Mouse (Mus musculus) right cerebral cortex, adult 18-20 months (tissue): ENCODE measurements around the gene Ctnnbip1.

Experiments used
- DNase-seq: peaks from one replicate; pipeline ENCODE4 v3.0.0; 2022; ENCODE audit warnings: mixed read lengths

Ctnnbip1 gene

DNA sequence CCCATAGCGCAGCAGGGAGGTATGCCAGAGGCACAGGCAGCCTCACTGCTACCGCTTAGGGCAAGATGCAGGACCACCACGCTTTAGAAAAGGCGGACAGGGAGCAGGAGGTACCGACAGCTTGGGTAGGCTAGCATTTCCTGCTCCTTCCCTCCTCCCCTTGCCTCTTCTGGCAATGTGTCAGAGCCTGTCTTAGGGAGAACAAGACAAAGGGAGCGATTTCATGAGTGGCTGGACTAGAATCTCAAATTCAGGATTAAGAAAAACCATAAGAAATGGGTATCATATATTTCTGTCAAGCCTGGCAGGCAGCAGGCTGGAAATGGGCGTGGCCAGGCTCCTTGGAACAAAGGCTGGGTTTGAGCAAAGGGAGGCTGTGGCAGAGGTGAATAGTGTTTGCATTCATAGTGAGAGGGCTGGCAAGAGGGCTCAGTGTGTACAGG is 44.9 kb downstream of the Ctnnbip1 start:
- DNase-seq = no peak

DNA sequence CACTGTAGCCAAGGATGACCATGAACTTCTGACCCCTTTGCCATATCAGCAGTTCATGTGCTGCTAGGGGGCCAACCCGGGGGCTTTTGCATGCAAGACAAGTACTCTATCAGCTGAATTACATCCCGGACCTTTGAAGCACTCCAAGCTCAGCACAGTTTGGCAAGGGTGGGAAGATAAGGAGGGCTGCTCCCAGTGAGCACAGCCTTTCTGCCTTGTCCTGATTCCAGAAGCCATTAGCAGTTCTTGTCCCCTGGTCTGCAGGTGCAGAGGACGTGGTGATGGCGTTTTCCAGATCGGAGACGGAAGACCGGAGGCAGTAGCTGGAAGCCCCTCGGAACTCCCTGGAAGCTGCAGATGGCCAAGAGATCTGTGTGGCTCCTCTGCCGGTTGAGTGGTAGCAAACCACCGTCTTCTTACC is 45.9 kb downstream of the Ctnnbip1 start:
- DNase-seq = no peak

DNA sequence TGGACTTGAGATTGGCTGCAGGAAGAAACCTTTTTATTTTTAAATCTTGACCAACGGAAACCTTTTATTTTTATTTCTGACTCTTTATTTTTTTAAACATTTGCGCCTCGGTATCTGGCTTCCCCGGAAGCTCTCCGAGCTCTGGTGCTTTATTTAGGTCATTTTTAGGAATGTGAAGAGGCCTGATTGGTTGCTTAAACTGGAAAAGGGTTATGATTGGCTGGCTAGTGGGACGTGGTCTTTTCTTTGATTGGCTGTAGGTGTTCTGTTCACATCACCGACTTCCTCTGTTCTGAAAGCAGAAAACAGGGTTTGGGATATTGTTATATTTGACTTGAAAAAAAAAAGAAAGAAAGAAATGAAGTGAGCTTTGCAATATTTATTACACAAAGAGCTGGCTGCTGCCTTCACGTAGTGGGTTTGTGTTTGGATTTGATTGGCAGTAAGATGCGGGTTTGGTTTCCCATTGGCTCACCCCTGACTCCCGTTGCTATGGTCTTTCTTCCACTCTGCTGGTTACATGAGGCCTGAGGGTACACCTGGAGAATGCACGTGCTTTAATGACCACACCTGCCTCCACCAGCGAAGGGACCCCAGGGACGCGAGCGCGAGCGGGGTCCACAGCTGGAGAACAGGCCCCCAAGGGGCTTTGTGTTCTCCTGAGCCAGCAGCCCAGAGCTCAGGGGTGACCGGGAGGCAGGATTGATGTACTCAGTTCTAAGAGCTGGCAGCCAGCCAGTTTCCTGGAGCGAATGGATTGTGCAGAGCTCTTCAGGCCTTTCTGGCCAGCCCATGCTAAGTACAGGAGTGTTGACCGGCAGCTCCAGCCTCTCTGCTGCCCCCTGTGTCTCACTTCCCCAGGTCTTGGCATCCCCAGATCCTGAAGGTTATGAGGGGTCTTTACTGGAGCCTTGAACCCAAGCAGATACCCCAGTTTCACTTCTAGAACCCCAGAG is 46.7 kb downstream of the Ctnnbip1 start:
- peak; percentile 64 for DNase-seq

DNA sequence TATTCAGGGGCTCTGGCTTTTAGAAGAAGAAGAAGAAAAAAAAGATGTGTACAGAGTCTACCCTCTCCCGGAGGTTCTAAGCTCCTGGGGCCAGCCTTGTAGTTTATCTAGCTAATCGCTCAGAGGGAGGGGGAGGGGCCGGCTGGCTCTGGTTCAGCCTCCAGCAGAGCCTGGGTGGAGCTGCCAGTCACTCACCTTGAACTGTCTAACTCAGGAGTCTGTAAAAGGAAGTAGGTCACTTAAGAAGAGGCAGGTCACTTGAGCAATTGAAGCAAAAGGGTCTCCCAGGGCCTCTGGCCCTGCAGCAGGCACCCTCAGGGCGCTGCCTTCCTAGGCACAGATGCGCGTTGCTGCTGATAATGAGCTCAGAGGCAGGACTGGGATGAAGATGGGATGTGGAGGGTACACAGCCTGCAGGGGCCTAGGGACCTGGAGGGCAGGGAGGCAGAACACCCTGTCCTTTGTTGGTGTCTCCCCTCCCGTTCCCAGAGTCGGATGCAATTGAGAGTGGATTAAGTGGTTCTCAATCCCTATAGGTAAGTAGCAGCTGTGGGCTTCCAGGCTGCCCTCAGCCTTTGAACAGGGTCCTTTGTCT is 49.5 kb downstream of the Ctnnbip1 start:
- no peak for DNase-seq

DNA sequence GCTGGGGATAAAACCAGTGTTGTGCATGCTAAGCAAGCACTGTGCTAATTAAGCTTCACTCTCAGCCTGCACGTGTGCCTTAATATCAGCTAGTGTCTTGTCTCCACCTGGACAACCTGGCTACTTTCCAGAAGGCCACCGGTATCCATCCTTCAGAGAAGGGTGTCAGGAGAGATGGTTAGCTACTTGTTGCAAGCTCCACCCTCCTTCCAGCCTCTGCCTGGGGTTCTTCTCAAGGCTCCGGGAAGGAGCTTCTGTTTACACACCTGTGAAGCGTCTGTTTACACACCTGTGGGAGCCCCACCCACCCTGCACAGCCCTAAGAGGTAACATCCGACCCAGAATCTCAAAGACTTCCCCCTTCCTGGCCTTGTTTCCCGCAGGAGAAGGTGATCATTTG is 50.6 kb downstream of the Ctnnbip1 start:
- DNase-seq = no peak

DNA sequence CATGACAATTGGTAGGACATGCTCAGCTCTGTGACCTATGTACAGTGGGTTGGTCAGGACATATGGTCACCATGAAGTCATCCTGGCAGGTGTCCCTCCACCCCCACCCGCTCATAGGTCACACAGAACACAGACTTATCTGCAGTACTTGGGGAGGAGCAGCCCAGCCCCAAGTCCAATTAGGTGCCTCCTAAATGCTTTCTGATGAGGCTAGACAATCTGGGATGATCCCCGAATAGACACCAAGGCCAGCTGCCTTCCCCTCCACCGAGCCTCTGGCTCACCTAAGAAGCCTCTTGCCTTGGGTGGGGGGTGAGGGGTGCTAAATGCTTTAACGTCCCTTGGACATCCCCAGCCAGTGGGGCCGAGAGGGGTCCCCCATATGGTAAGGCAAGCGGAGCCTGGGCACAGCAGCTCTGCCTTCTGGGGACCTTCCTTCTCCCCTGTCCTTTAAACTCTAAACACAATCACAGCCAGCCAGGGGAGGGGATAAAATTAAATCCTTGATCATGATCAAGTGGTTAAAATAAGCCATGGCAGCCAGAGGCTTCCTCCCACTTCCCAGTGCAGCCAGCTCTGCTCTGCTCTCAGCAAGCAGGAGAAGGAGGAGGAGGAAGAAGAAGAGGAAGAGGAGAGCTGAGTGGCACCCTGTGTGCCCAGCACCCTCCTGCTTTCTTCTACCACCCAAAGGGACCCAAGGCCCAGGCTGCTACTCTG is 51.9 kb downstream of the Ctnnbip1 start:
- peak; percentile 71 for DNase-seq

DNA sequence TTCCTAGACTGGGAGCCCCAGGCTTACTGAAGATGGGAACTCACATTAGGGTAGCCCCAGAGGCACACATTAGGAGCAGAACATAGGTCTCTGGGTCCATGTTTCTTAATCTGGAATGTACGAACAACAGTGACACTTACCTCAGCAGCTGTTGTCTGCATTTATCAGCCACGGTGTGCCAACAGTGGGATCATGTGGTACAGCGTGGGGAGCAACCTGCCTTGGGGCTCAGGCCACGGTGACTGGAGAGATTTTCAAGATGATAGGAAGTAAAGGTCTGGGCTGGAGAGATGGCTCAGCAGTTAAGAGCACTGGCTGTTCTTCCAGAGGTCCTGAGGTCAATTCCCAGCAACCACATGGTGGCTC is 52.4 kb downstream of the Ctnnbip1 start:
- no peak for DNase-seq

DNA sequence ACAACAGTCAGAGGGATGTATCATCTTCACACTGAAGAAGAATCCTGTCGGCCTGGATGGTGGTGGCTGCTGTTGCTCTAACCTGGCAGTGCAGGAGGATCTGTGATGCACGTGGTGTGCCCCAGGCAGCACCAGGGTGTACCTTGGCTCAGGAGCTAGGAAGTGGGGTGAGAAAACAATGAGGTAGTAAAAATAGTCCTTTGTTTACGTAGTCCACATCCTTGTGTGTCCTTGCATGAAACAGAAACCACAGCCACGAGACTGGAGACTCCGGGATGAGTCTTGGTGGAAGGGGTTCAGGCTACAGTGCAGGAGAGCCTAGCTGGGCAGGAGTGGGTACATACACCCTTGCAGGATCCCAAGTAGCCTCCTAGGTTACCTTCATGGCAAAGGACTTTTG is 53.2 kb downstream of the Ctnnbip1 start:
- no peak for DNase-seq

DNA sequence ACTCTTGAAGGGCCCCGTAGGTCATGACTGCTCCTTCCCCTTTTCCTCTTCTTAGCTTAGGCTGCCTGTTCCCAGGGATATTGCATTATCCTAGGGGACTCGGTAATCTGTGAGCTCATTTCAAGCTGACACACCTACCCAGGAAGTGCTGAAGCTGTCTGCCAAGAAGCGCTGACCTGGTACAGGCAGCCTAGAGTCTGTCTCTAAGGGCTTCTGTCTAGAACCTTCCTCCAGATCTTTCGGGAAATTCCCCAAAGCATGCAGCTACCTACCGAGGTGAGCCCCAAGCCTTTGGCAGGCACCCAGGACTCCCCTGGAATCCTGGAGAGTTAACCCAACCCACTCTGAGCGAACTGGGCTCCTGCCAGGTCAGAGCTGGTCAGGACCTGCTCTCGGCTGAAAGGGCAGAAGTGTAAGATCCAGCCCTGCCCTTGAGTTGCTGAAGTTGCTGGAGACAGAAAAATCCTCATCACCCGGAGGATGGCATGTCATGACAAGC is 53.7 kb downstream of the Ctnnbip1 start:
- DNase-seq = no peak

DNA sequence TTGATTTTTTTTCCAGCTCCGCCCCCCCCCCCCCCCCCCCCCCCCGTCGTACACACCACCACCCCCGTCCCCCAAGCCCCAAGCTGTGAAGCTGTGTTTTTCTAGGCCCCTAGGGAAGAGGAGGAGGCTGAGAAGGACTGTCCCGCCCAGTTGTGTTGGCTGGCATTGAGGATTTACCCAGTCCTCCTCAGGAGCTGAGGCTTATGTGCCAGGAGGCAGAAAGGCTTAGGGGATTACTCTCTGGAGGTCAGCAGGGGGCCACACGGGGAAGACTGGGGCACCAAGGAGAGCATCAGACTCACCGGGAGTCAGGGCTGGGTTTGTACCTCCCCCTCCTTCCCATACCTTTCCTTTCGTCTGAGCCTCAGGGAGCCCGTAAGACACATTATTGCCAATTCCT is 54.4 kb downstream of the Ctnnbip1 start:
- DNase-seq = no peak

DNA sequence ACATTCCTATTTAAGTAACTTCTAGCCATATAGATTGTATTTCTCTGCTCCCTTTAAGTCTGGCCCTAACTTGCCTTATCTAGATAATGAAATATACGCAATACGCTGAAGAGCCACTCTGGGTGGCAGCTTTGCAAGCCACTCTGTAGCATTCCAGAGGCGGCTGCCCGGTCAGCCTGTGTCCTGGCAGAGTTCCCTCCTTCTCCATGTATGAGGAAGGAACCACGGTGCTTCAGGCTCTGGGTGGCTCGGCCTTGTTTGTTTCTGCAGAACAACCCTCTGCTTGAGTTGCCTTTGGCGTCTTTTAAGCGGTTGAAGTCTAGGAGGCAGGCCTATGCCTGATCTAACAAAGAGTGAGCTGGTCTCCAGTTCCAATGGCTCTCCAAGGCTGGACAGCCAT is 54.8 kb downstream of the Ctnnbip1 start:
- no peak for DNase-seq

DNA sequence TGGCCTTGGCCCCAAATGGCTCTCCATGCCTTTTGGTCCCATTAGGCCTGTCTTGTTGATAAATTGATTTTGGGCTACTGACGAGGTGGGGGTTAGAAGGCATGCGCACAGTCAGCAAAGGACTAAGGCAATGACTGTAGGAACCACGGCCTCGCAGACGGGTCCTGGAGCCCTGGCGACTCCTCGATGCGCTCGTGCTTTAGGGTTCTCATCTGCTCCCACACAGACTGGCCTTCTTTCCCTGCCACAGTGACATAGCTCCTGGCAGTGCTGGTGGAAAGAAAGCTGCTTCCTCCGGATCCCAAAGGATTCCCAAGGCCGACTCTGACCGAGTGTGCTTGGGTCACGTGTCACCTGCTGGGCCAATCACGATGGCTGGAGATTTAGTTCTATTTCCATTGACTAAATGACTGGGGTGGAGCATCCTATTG is 56.4 kb downstream of the Ctnnbip1 start:
- DNase-seq = no peak

DNA sequence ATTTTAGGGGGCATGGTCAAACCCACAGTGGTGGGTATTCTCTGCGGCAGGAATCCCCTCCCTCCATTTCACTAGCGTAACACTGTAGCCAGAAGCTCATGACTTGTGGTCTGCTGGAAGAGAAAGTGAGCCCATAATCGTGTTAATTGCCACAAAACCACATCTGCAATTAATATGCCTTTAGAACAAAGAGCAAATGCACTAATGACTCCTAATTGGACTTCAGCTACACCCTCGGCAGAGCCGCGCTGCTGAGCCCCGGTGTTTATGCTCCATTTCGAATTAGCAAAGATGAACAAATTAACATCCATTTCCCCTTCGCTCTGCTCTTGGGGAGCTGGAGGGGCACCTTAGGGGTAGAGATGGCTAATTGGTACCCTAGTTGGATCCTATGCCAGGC is 58.0 kb downstream of the Ctnnbip1 start:
- no peak for DNase-seq

DNA sequence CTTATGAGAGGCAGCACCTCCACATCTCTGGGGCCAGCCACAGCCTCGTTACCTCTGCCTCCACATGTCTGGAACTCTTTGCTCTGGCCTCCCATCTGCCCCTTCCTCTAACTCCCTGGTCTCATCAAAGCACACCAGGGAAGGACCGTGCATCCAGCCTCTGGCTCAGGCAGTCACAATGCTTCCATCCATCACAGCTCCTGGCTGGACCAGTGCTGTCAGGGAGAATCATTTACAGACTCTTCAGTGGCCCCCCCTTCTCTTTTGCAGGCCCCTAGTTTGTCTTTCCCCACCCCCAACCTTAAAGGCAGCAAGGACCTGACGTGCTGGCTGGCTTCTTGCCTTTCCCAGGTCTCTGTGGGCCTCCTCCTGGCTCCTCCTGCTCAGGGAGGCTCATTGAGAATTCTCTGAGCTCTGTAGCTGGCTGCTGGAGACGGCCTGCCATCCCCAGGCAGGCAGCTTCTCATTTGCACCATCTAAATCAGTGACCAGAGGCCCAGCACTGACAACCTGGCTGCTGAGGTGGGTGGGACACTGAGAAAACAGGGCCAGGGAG is 59.0 kb downstream of the Ctnnbip1 start:
- no peak for DNase-seq

DNA sequence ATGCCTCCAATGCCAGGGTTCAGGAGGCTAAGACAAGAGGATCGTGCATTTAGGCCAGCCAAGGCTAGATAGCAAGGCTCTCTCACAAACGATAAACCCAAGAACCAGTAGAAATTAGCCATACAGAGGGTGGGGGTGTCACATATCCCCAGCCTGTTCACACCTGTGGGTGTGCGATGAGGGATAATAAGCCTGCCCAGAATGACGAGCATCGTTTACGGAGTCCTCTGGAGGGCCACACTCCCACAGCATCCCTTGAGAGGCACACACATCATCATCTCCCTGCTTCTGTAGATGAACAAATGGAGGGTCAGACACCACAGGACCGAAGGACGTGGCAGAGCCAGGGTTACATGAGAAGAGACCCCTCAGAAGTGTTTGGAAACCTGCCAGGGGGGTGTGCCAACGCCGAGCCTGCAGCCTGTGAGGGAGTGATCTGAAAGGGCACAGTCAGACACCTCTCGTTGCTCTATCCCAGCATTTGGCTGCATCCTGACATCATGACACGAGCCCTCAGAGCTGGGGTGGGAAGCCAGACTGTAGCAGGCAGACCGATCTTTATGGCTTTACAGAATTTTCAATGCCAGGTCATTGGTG is 60.1 kb downstream of the Ctnnbip1 start:
- DNase-seq = peak; percentile 53

DNA sequence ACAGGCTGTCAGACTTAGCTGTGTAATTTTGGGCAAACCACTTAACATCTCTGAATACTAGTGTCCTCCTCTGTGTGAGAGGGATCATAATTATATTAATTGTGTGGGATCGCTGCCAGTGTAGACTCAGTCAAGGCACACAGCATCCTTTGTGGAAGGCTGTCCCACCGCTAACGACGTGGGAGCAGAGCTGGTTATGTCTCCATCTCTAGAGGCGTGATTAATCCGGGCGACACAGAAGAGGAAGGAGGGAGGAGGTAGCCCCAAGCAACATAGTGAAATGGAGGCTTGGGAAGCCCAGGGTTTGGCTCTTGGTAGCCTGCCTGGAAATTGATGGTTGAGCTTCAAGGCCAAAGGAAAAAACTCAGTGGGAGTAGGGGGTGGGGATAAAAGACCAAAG is 60.8 kb downstream of the Ctnnbip1 start:
- no peak for DNase-seq

DNA sequence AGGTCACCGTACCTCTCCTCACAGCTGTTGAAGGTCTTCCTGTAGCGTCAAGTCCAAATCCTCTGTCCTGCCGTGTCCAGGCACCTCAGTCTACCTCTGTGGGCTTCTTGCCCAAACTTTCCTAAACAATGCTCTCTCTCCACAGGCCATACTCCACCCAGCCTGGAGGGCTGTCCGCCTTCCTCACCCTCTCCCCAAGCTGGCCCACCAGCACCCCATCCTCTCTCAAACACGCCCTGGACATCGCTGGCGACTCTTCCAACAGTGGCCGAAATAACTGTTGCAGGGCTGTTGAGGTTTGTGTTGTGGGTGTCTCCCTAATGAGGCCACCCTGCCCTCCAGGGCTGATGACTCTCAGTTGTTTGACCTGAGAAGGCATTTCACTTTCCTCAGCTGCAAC is 67.2 kb downstream of the Ctnnbip1 start:
- DNase-seq = no peak

DNA sequence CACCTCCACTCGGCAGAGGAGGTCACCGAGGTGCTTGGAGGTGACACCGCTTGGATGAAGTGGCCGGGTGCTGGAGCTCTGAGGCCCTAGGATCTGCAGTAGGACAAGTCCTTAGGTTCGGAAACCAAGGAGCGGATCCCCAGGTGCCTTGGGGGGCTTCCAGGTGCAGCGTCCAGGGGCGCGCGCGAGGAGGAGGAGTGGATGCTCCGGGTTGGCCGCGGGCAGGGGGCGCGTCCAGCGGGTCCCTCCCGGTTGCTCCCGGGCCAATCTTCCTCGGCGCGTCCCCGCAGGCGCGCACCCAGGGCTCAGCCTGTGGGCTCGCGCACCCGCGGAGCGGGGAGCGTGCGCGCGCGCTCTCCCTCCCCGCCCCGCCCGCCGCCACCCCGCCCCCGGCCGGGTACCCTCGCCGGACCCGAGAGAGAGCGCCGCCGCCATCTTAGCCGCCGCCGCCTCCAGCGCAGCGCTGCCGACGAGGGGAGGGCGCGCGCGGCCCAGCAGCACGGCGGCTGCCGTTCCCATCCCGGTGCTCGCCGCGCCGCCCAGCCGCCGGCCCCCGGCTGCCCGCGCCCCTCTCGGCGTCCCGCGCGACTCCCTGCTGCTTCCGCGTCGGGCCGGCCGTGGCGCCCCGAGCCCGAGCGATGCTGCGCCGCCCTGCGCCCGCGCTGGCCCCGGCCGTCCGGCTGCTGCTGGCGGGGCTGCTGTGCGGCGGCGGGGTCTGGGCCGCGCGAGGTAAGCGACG is 68.2 kb downstream of the Ctnnbip1 start, which contains the start of gene Clstn1:
Gene Clstn1 (plus strand): TSS at position 425 of the 739 bp plus-strand sequence.
- peak; percentile 71 for DNase-seq

DNA sequence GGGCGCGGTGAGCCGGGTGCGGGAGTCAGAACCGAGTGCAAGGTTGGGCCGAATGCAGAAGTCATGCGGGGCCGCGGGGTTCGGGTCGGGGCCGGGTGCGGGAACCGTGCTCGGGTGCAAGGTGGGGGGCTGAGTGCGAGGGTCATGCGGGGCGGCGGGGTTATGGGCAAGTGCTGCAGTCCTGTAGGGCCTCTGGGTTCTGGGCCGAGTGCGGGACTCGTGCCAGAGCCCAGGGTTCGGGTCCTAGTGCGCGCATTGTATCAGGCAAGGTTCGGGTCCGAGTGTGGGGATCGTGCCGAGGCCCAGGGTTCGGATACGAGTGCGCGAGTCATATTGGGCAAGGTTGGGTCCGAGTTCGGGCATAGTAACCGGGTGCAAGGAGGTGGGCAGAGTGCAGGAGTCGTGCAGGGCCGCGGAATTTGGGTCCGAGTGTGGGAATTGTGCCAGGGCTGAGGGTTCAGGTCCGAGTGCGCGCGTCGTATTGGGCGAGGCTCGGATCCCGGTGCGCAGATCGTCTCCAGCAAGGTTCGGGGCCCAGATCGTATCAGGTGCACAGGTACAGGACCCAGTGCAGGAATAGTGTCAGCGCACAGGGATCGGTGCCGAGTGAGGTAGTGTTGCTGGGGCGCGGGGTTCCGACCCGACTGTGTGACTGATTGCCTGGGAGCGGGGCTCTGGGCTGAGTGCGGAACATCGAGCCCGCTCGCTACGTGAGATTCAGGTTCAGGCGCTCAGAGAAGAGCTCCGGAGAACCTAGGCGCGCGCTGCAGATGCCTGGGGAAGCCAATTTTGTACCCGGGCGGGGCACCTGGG is 69.0 kb downstream of the Ctnnbip1 start:
- DNase-seq = no peak

DNA sequence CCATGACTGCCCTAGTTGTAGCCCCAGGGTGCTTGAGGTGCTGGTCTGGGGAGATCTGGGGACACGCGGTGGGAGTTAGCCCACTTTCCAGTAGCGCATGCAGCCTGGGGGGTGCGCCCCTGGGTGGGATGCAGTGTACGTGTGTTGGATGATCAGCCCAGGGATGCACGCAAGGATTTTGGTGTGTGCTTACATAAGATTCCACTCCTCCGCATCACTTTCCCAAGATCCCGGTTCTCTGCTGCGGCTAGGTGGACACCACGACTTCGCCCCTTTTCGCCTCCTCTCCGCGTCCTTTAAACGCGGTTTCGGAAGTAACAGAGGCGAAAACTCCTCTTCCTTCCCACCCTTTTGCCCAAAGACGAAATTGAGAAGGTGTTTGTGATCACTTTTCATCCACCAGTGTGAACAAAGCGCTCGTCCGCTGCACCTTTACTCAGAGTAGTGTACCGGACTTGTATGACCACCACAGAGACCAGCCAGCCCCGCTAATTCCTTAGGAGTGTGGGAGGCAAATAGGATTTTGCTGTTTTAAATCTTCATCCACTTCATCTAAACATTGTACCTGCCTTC is 69.6 kb downstream of the Ctnnbip1 start:
- peak; percentile 85 for DNase-seq

DNA sequence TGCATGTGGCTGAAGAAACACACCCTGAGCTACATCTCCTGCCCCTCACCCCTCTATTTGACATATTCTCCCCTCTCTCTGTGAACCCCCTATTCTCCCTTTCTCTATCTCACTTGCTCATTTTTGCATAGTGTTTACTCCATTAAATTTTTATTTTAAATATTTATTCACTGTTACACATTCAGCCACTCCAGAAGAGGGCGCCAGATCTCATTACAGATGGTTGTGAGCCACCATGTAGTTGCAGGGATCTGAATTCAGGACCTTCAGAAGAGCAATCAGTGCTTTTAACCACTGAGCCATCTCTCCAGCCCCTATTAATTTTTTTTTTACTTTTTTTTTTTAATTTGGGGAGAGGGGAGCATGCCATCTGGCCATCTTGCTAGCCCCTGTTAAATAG is 72.2 kb downstream of the Ctnnbip1 start:
- no peak for DNase-seq
